30 mouse cellular contexts compared by ENCODE assay signal in genomic region chr5:92994309-92994708, GRCm38 (mm10). TPM values are rescaled to one million over a fixed set of nuclear protein-coding genes. Genes with fewer than 3 reads are reported as not detected.
DNase-seq lines count a peak whose midpoint lies in the region; ATAC-seq and TF ChIP-seq lines count a peak whose summit lies in the region.
"Had no signal": no experiment of that assay in that cellular context is flagged by ENCODE, and none has a peak within 500 bp of the region (broad histone marks: within the 10 kb centered on the region; RNA-seq: fewer than 3 reads in every experiment).

No protein-coding gene starts in this region.

- no peak for TF ChIP-seq EP300 in lung, postnatal 0 days (IDR thresholded peaks at IDR 0.05)

- no peak for TF ChIP-seq CTCF in lung, postnatal 0 days (IDR thresholded peaks at IDR 0.05)
- TF ChIP-seq CTCF in intestine, postnatal 0 days (IDR thresholded peaks at IDR 0.05; ENCODE audit: low read depth), result peak; percentile 28

- no peak for ATAC-seq in lung, embryonic 15.5 days (ENCODE audit: borderline replicate concordance, extremely low read depth, low FRiP score, low TSS enrichment)
- ATAC-seq in lung, postnatal 0 days, result no peak
- ATAC-seq in intestine, postnatal 0 days, result peak; percentile 87
- ATAC-seq: forebrain, embryonic 13.5 days; forebrain, embryonic 16.5 days; hindbrain, embryonic 16.5 days; Patski had no signal

- no peak overlapping the region for H3K9ac ChIP-seq in lung, embryonic 15.5 days
- no peak overlapping the region for H3K9ac ChIP-seq in lung, postnatal 0 days (replicated peaks; ENCODE audit: low read depth)
- no peak overlapping the region for H3K9ac ChIP-seq in intestine, postnatal 0 days (ENCODE audit: low read depth, low read length)
- H3K9ac ChIP-seq: forebrain, embryonic 13.5 days; hindbrain, embryonic 13.5 days had no signal

- H3K4me1 ChIP-seq in lung, embryonic 15.5 days, result peaks cover 33% of the 10 kb centered on the region
- no peaks in the 10 kb centered on the region for H3K4me1 ChIP-seq in lung, postnatal 0 days (ENCODE audit: insufficient read depth, low read depth, low read length)
- peaks cover 43% of the 10 kb centered on the region for H3K4me1 ChIP-seq in embryonic facial prominence, embryonic 10.5 days
- H3K4me1 ChIP-seq in intestine, postnatal 0 days (replicated peaks; ENCODE audit: control insufficient read depth, insufficient read depth, low read length), result 0 out of 2 replicates have a peak, but pooled peaks cover 4% of the 10 kb centered on the region

- no peaks in the 10 kb centered on the region for H3K9me3 ChIP-seq in lung, embryonic 15.5 days
- no peaks in the 10 kb centered on the region for H3K9me3 ChIP-seq in lung, postnatal 0 days (ENCODE audit: low read length)
- H3K9me3 ChIP-seq in embryonic facial prominence, embryonic 10.5 days, result no peaks in the 10 kb centered on the region
- H3K9me3 ChIP-seq in intestine, postnatal 0 days (ENCODE audit: control insufficient read depth), result no peaks in the 10 kb centered on the region
- H3K9me3 ChIP-seq: forebrain, embryonic 10.5 days; forebrain, embryonic 13.5 days; hindbrain, embryonic 10.5 days; hindbrain, embryonic 13.5 days had no signal

- no peaks in the 10 kb centered on the region for H3K36me3 ChIP-seq in lung, embryonic 15.5 days
- H3K36me3 ChIP-seq in lung, postnatal 0 days (ENCODE audit: insufficient read depth, low read length), result no peaks in the 10 kb centered on the region
- no peaks in the 10 kb centered on the region for H3K36me3 ChIP-seq in embryonic facial prominence, embryonic 10.5 days (replicated peaks)
- no peaks in the 10 kb centered on the region for H3K36me3 ChIP-seq in intestine, postnatal 0 days (ENCODE audit: control insufficient read depth, insufficient read depth)
- H3K36me3 ChIP-seq: forebrain, embryonic 10.5 days; hindbrain, embryonic 10.5 days; hindbrain, embryonic 13.5 days had no signal

- no peaks in the 10 kb centered on the region for H3K27me3 ChIP-seq in lung, embryonic 15.5 days
- no peaks in the 10 kb centered on the region for H3K27me3 ChIP-seq in lung, postnatal 0 days (replicated peaks; ENCODE audit: insufficient read depth, low read length)
- no peaks in the 10 kb centered on the region for H3K27me3 ChIP-seq in embryonic facial prominence, embryonic 10.5 days (replicated peaks; ENCODE audit: low read depth, poor library complexity, severe bottlenecking)
- no peaks in the 10 kb centered on the region for H3K27me3 ChIP-seq in intestine, postnatal 0 days (replicated peaks; ENCODE audit: control insufficient read depth, insufficient read depth, low read length)
- H3K27me3 ChIP-seq: CH12.LX; forebrain, embryonic 13.5 days; hindbrain, embryonic 13.5 days; Patski had no signal

- 82% methylated on average over 6 of the region's 6 CpGs for WGBS in lung, embryonic 15.5 days
- WGBS in lung, postnatal 0 days, result 80% methylated on average over 6 of the region's 6 CpGs
- WGBS in embryonic facial prominence, embryonic 10.5 days, result 86% methylated on average over 6 of the region's 6 CpGs
- 53% methylated on average over 6 of the region's 6 CpGs for WGBS in intestine, postnatal 0 days

- no peak for DNase-seq in lung, postnatal 0 days (ENCODE audit: low spot score)
- no peak for DNase-seq in embryonic facial prominence, embryonic 10.5 days (ENCODE audit: low spot score)
- DNase-seq in layer of hippocampus, adult 8-10 months (ENCODE audit: low spot score in 2 of 2), result no peak
- DNase-seq in thymus, adult 18-20 months, result no peak
- DNase-seq: adrenal gland, postnatal 10 days; adrenal gland, postnatal 36 days; B cell, adult 2 months; cerebellum, adult 11 months; cerebellum, adult 2 months; cerebellum, postnatal 10 days; cerebellum, postnatal 36 days; embryo, embryonic 11 days; gastrocnemius, postnatal 10 days; gastrocnemius, postnatal 36 days; heart, adult 2 months; kidney, adult 11 months had no signal

- no peak overlapping the region for H3K4me2 ChIP-seq in lung, embryonic 15.5 days
- no peak overlapping the region for H3K4me2 ChIP-seq in lung, postnatal 0 days (replicated peaks; ENCODE audit: low read depth, low read length)
- H3K4me2 ChIP-seq in intestine, postnatal 0 days (replicated peaks; ENCODE audit: low read depth), result no peak overlapping the region
- H3K4me2 ChIP-seq: forebrain, embryonic 13.5 days; heart, embryonic 11.5 days; hindbrain, embryonic 13.5 days had no signal

- H3K4me3 ChIP-seq in lung, embryonic 15.5 days, result no peak overlapping the region
- H3K4me3 ChIP-seq in lung, postnatal 0 days (ENCODE audit: low read depth, low read length), result no peak overlapping the region
- no peak overlapping the region for H3K4me3 ChIP-seq in embryonic facial prominence, embryonic 10.5 days
- H3K4me3 ChIP-seq in intestine, postnatal 0 days (ENCODE audit: low read depth, low read length), result no peak overlapping the region
- H3K4me3 ChIP-seq: forebrain, embryonic 10.5 days; forebrain, embryonic 13.5 days; heart, adult 2 months; hindbrain, embryonic 10.5 days; hindbrain, embryonic 13.5 days had no signal

- H3K27ac ChIP-seq in lung, embryonic 15.5 days, result 0 out of 2 replicates have a peak overlapping the region, but pooled peaks have one; percentile 20
- H3K27ac ChIP-seq in lung, postnatal 0 days (ENCODE audit: low read length), result no peak overlapping the region
- 0 out of 2 replicates have a peak overlapping the region, but pooled peaks have one; percentile 44 for H3K27ac ChIP-seq in embryonic facial prominence, embryonic 10.5 days (replicated peaks)
- H3K27ac ChIP-seq in intestine, postnatal 0 days (ENCODE audit: low read depth, low read length), result peak overlapping the region; percentile 81
- H3K27ac ChIP-seq: forebrain, embryonic 10.5 days; forebrain, embryonic 13.5 days; heart, adult 2 months; hindbrain, embryonic 13.5 days had no signal

RNA-seq across cellular contexts. Expression of gene Sowahb, which starts 50.5 kb away (rescaled TPM):
- 1.5 and 1.7 TPM in 2 replicates for polyA plus RNA-seq in lung, embryonic 15.5 days (2015; fragmentation: Nextera tagmentation; extraction: Ambion mirVana)
- polyA plus RNA-seq in lung, postnatal 0 days (2015; fragmentation: Nextera tagmentation; extraction: Ambion mirVana), result 1.2 and 1.3 TPM in 2 replicates
- 0.78 and 0.85 TPM in 2 replicates for polyA plus RNA-seq in embryonic facial prominence, embryonic 10.5 days (2016; fragmentation: Nextera tagmentation; extraction: Ambion mirVana)
- 16.1 and 18.0 TPM in 2 replicates for polyA plus RNA-seq in intestine, postnatal 0 days (2015; fragmentation: Nextera tagmentation; extraction: Ambion mirVana)
- 1 to 10 TPM; 3.0 to 4.3 (median 3.7) TPM for total RNA-seq in layer of hippocampus, adult 8-10 months (2022)
- total RNA-seq: adrenal gland, postnatal 36 days; CH12.LX; gastrocnemius, postnatal 36 days; granulocyte monocyte progenitor cell, adult 5-6 weeks; heart, postnatal 25 days had no signal
- polyA plus RNA-seq: forebrain, embryonic 13.5 days; forebrain, embryonic 16.5 days; heart, postnatal 0 days; hindbrain, embryonic 13.5 days; hindbrain, embryonic 16.5 days had no signal
